Mouse (Mus musculus) megakaryocyte-erythroid progenitor cell, adult 5-6 weeks (primary cell): ENCODE measurements around the gene Gstm5. TPM values are rescaled to one million over a fixed set of nuclear protein-coding genes. Genes with fewer than 3 reads are reported as not detected.
"Not testable (repeated sequence)": the region's sequence is repeated elsewhere in the genome, so short reads cannot be mapped to it uniquely, and the experiment has no call there.

Source experiments
- ATAC-seq: replicated peaks from 2 replicates; pipeline ENCODE4 v1.8.0; 2016; ENCODE audit warnings: mild to moderate bottlenecking, inconsistent platforms; ENCODE audit not compliant: severe bottlenecking, poor library complexity, low FRiP score, low TSS enrichment
- total RNA-seq, 2 experiments: library from RNA; stranded (forward) in 1 of 2; stranded (reverse) in 1 of 2; fragments of 200-1000, 215-1000 nt in 1 of 2; fragments of >200 nt in 1 of 2; fragmentation: Nextera tagmentation in 1 of 2; gene quantifications; 2 replicates each; pipeline ENCODE4 v1.2.3; 2014 to 2017

Gstm5 gene
- total RNA-seq, 2 experiments from 2014 or later, result 233 to 241 TPM

GRCm38 (mm10) chr3:107869097-107869496 lies 26.5 kb upstream of the Gstm5 start:
- ATAC-seq, result no peak

GRCm38 (mm10) chr3:107869925-107870324 lies 25.7 kb upstream of the Gstm5 start:
- no peak for ATAC-seq

- no peak for ATAC-seq
Observed at GRCm38 (mm10) chr3:107873335-107874251, 22.0 kb upstream of the Gstm5 start.

- ATAC-seq, result no peak
Observed at GRCm38 (mm10) chr3:107875231-107875630, 20.4 kb upstream of the Gstm5 start.

GRCm38 (mm10) chr3:107877005-107877404 lies 18.6 kb upstream of the Gstm5 start, which contains the start of gene Eps8l3:
TSS of gene Eps8l3 (plus strand) at chr3:107877229.
- ATAC-seq, result no peak

GRCm38 (mm10) chr3:107877747-107878736 lies 17.6 kb upstream of the Gstm5 start:
- no peak for ATAC-seq

- ATAC-seq, result no peak
Observed at GRCm38 (mm10) chr3:107887674-107888495, 7.7 kb upstream of the Gstm5 start.

GRCm38 (mm10) chr3:107889236-107889635 lies 6.4 kb upstream of the Gstm5 start:
- not testable (repeated sequence) for ATAC-seq

- peak; percentile 40 for ATAC-seq
Observed at GRCm38 (mm10) chr3:107895194-107895719, 364 bp upstream of the Gstm5 start.

GRCm38 (mm10) chr3:107898691-107899090 lies 3.1 kb downstream of the Gstm5 start:
- no peak for ATAC-seq

GRCm38 (mm10) chr3:107900955-107901673 lies 5.5 kb downstream of the Gstm5 start:
- no peak for ATAC-seq

- ATAC-seq, result peak; percentile 45
Observed at GRCm38 (mm10) chr3:107905942-107906341, 10.3 kb downstream of the Gstm5 start.

- no peak for ATAC-seq
Observed at GRCm38 (mm10) chr3:107916674-107917073, 21.1 kb downstream of the Gstm5 start.

GRCm38 (mm10) chr3:107917097-107917496 lies 21.5 kb downstream of the Gstm5 start:
- ATAC-seq, result peak; percentile 57; the same call in 1 of the 2 replicates

GRCm38 (mm10) chr3:107917783-107918408 lies 22.3 kb downstream of the Gstm5 start:
- peak; percentile 78 for ATAC-seq

- ATAC-seq, result no peak
Observed at GRCm38 (mm10) chr3:107920348-107920747, 24.7 kb downstream of the Gstm5 start.

GRCm38 (mm10) chr3:107925335-107925734 lies 29.7 kb downstream of the Gstm5 start:
- no peak for ATAC-seq

GRCm38 (mm10) chr3:107927841-107928240 lies 32.2 kb downstream of the Gstm5 start:
- ATAC-seq, result no peak
